Mouse (Mus musculus) G1E (cell line): ENCODE data around the gene Ube2h.

Experiments
- CTCF ChIP-seq: IDR thresholded peaks from 2 replicates; pipeline ENCODE4 v1.5.1; 2012; ENCODE audit warnings: low read depth, low read length, inconsistent platforms, mixed read lengths
- TAL1 ChIP-seq: conservative IDR thresholded peaks from 2 replicates; pipeline ENCODE4 v1.6.1; 2012; ENCODE audit warnings: low read depth, low read length, inconsistent platforms, mixed read lengths

DNA sequence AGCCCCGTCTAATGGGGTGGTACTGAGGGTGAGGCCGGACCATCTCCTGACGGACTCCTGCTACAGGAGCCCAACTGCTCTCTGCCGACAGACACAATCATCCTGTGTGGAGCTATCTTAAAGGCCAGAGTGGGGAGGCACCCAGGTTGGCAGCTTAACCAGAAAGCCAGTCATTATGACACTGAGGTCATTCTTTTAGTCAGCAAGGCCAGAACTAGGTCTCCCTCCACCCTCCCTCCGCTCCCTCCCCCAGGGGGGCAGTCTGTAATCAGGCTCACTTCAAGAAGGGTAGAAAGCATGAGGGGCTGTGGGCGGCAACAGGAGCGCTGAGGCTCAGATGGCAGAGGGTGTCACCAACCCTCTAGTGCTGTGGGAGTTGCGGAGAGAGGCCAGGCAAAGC, 49.3 kb upstream of the Ube2h start:
- TF ChIP-seq CTCF (no peak), TAL1 (no peak)
